Mouse (Mus musculus) stomach, postnatal 0 days (tissue): Measurements from ENCODE around the gene Cep70.

Experiments
- CTCF ChIP-seq: IDR thresholded peaks from 2 replicates; pipeline ENCODE4 v1.5.1; 2016; ENCODE audit warnings: antibody characterized with exemption, low read depth, mild to moderate bottlenecking, moderate library complexity
- EP300 ChIP-seq: optimal IDR thresholded peaks from 2 replicates; pipeline ENCODE3; 2016; ENCODE audit warnings: antibody characterized with exemption

DNA sequence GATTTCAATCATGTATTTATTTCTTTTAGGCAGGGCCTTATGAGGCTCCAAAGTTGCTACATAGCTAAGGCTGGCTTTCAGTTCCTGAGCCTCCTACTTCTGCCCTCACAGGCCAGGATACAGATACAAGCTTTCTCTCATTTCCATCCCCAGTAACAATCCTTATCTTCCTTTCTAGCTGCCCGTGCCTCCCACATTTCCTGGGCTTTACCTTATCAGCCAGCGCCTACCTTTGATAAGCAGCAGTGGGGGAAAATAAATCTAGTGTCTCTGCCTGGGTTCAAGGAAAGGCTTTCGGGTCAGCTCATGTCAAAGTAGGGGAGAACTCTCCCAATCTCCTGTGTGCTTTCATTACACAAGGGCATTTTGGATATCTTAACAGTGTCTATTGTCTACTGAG lies 98.4 kb downstream of the Cep70 start:
- TF ChIP-seq CTCF: no peak
- no peak for TF ChIP-seq EP300
